Mouse (Mus musculus) forebrain, embryonic 10.5 days (tissue): ENCODE data around the gene Mast4. TPM values are rescaled to one million over a fixed set of nuclear protein-coding genes. Genes with fewer than 3 reads are reported as not detected.
A peak's percentile ranks its signal among the peaks of the same experiment; 100 is the strongest.

Source experiments
- DNase-seq: peaks from one replicate; pipeline ENCODE4 v3.0.0-alpha.2; 2017; ENCODE audit warnings: low spot score; ENCODE audit errors: extremely low spot score
- H3K27ac ChIP-seq: fragments of 300-500 bp; sonication (generic); 2 replicates; pipeline ENCODE4 v1.5.1; 2016; ENCODE audit warnings: mild to moderate bottlenecking
- H3K27me3 ChIP-seq: fragments of 300-500 bp; sonication (generic); 2 replicates; pipeline ENCODE4 v1.6.1; 2016; ENCODE audit warnings: mild to moderate bottlenecking; ENCODE audit not compliant: poor library complexity, severe bottlenecking
- H3K36me3 ChIP-seq: fragments of 300-500 bp; sonication (generic); replicated peaks from 2 replicates; pipeline ENCODE4 v1.6.1; 2016; ENCODE audit warnings: mild to moderate bottlenecking, moderate library complexity
- H3K4me1 ChIP-seq: fragments of 300-500 bp; sonication (generic); 2 replicates; pipeline ENCODE4 v1.6.1; 2016
- H3K4me3 ChIP-seq: fragments of 300-500 bp; sonication (generic); 2 replicates; pipeline ENCODE4 v1.5.1; 2016; ENCODE audit warnings: mild to moderate bottlenecking, moderate library complexity
- H3K9me3 ChIP-seq: fragments of 300-500 bp; sonication (generic); 2 replicates; pipeline ENCODE4 v1.6.1; 2016; ENCODE audit warnings: mild to moderate bottlenecking, moderate library complexity
- WGBS: fragments of 180-500 bp; shearing (Covaris S2); methylation state at CpG from one replicate; pipeline ENCODE4 v1.1.7; 2016; 5-methylcytosine and 5-hydroxymethylcytosine counted together
- polyA plus RNA-seq: library from polyadenylated mRNA; unstranded; fragments of >200 nt; fragmentation: Nextera tagmentation; extraction: Ambion mirVana; gene quantifications from 2 replicates; pipeline ENCODE4 v1.2.1, GENCODE M21; 2016

The Mast4 gene
- polyA plus RNA-seq, 1 experiment from 2014 or later: 18.3 TPM

DNA sequence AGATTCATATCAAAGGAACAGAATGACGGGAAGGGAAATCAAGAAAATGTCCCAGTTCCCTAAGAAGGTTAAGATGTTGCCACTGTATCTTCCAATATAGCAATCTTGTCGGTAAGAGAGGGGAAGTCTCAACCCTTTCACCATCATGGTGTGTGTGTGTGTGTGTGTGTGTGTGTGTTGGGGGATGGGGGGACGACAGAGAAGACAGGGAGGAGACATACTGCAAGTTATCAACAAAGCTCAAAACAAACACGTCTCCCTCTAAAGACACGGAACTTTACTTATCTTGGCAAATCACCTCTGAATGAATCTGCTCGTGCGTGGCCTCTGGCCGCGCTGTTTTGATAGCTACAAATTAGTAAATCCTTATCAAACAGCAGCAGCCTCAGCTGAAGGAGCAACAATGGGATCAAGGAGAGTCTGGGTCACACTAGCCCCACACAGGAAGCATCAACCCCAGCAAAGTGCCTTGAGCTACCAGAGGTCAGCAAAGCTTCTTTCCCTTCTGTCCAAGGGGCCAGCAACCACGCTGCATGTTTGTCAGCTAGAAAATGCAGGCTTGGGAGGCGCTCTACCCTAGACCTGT is 113.7 kb downstream of the Mast4 start:
- H3K36me3 ChIP-seq: no peaks in the 10 kb centered on the region
- peaks cover 23% of the 10 kb centered on the region for H3K4me1 ChIP-seq
- no peak for DNase-seq
- 39% methylated on average over 11 of the region's 11 CpGs for WGBS
- H3K9me3 ChIP-seq: no peaks in the 10 kb centered on the region
- no peaks in the 10 kb centered on the region for H3K27me3 ChIP-seq
- peak overlapping the region; percentile 44; the same call in 1 of the 2 replicates for H3K27ac ChIP-seq
- no peak overlapping the region for H3K4me3 ChIP-seq

DNA sequence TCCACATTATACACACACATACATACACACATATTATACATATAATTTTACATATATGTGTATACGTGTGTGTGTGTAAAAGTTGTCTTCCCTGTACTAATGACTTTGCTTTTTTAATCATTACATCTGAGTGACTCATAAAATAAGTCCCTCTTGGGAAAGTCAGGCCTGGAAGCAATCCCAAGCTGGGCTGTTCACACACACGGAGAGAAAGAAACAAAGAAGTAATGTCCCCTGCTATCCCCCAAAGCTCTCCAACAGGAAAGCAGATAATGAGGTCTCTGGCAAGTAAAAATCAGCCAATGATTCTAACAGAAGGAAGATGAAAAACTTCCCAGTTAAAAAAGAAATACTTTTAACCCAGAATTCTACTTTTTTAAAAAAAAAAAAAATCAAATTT is 114.3 kb downstream of the Mast4 start:
- Histone ChIP-seq H3K9me3 (no peaks in the 10 kb centered on the region), H3K4me3 (no peak overlapping the region), H3K36me3 (no peaks in the 10 kb centered on the region), H3K27me3 (no peaks in the 10 kb centered on the region), H3K27ac (no peak overlapping the region), H3K4me1 (peaks cover 18% of the 10 kb centered on the region)
- DNase-seq: no peak
- 49% methylated on average over 2 of the region's 2 CpGs for WGBS

GRCm38 (mm10) chr13:103217486-103217885 is 116.8 kb downstream of the Mast4 start:
- Histone ChIP-seq H3K4me3 (no peak overlapping the region), H3K27me3 (no peaks in the 10 kb centered on the region), H3K36me3 (no peaks in the 10 kb centered on the region), H3K4me1 (peaks cover 18% of the 10 kb centered on the region), H3K9me3 (no peaks in the 10 kb centered on the region), H3K27ac (no peak overlapping the region)
- DNase-seq: no peak
- WGBS: 83% methylated on average over 3 of the region's 3 CpGs

- no peaks in the 10 kb centered on the region for H3K9me3 ChIP-seq
- DNase-seq: no peak
- H3K27ac ChIP-seq: no peak overlapping the region
- H3K4me3 ChIP-seq: no peak overlapping the region
- WGBS: 91% methylated on average over 2 of the region's 3 CpGs
- H3K36me3 ChIP-seq: no peaks in the 10 kb centered on the region
- peaks cover 3% of the 10 kb centered on the region; the same call in 1 of the 2 replicates for H3K4me1 ChIP-seq
- H3K27me3 ChIP-seq: no peaks in the 10 kb centered on the region
Measured at GRCm38 (mm10) chr13:103214506-103214905, 119.8 kb downstream of the Mast4 start.

DNA sequence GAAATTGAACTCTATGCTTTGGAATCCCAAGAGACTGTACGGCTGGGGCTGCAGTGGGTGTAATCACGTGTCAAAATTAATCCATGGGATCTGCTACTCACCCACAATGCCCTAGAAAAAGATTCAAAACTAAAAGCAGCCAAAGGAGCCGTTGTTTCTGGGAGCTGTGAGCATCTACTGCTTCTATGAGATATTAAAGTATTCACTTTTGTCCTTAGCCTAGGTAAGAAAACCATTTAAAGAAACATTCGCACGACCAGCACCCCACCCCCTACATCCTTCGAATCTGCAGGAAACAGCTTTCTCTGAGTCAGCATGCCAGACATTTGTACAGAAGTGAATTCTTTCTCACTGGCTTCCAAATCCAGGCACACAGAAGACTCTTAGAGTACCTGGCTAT is 122.3 kb downstream of the Mast4 start:
- Histone ChIP-seq H3K9me3 (no peaks in the 10 kb centered on the region), H3K27me3 (no peaks in the 10 kb centered on the region), H3K27ac (no peak overlapping the region), H3K4me3 (no peak overlapping the region), H3K4me1 (peaks cover 3% of the 10 kb centered on the region; the same call in 1 of the 2 replicates), H3K36me3 (no peaks in the 10 kb centered on the region)
- WGBS: 87% methylated on average over 6 of the region's 6 CpGs
- no peak for DNase-seq

- H3K27ac ChIP-seq: no peak overlapping the region
- H3K9me3 ChIP-seq: no peaks in the 10 kb centered on the region
- no peaks in the 10 kb centered on the region for H3K27me3 ChIP-seq
- H3K4me1 ChIP-seq: peaks cover 3% of the 10 kb centered on the region; the same call in 1 of the 2 replicates
- H3K36me3 ChIP-seq: no peaks in the 10 kb centered on the region
- H3K4me3 ChIP-seq: no peak overlapping the region
- DNase-seq: no peak
- 84% methylated on average over 11 of the region's 11 CpGs for whole genome bisulfite sequencing
Measured at GRCm38 (mm10) chr13:103211501-103211941, 122.8 kb downstream of the Mast4 start.

- H3K27ac ChIP-seq: no peak overlapping the region
- H3K9me3 ChIP-seq: no peaks in the 10 kb centered on the region
- no peaks in the 10 kb centered on the region for H3K36me3 ChIP-seq
- H3K4me3 ChIP-seq: no peak overlapping the region
- peaks cover 3% of the 10 kb centered on the region; the same call in 1 of the 2 replicates for H3K4me1 ChIP-seq
- DNase-seq: no peak
- 86% methylated on average over 4 of the region's 4 CpGs for WGBS
- no peaks in the 10 kb centered on the region for H3K27me3 ChIP-seq
Measured at GRCm38 (mm10) chr13:103210746-103211145, 123.6 kb downstream of the Mast4 start.

GRCm38 (mm10) chr13:103207199-103207598 is 127.1 kb downstream of the Mast4 start:
- DNase-seq: no peak
- no peak overlapping the region for H3K4me3 ChIP-seq
- H3K27me3 ChIP-seq: no peaks in the 10 kb centered on the region
- 91% methylated on average over 4 of the region's 4 CpGs for WGBS
- H3K36me3 ChIP-seq: no peaks in the 10 kb centered on the region
- H3K9me3 ChIP-seq: no peaks in the 10 kb centered on the region
- H3K27ac ChIP-seq: no peak overlapping the region
- H3K4me1 ChIP-seq: peaks cover 7% of the 10 kb centered on the region

DNA sequence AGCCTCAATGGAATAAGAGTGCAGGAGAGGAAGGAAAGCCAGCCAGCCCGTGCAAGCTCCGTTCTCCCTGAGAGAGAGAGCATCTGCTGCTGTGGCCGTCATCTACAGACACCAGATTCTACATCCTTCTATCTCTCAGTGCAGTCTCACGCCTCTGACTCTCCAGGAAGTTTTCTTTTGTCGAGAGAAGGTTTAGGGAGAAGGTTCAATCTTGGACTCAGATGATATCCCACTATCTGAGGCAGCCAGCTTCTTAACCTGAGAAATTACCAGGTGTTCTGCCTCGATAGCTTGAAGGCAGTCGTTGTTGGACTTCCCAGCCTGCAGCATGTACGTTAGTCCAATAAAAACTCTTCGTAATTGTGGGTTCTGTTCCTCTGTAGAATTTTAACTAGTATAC is 127.7 kb downstream of the Mast4 start:
- 90% methylated on average over 9 of the region's 9 CpGs for WGBS
- H3K4me1 ChIP-seq: peaks cover 7% of the 10 kb centered on the region
- DNase-seq: no peak
- no peaks in the 10 kb centered on the region for H3K36me3 ChIP-seq
- H3K9me3 ChIP-seq: no peaks in the 10 kb centered on the region
- H3K27ac ChIP-seq: no peak overlapping the region
- H3K4me3 ChIP-seq: no peak overlapping the region
- no peaks in the 10 kb centered on the region for H3K27me3 ChIP-seq

DNA sequence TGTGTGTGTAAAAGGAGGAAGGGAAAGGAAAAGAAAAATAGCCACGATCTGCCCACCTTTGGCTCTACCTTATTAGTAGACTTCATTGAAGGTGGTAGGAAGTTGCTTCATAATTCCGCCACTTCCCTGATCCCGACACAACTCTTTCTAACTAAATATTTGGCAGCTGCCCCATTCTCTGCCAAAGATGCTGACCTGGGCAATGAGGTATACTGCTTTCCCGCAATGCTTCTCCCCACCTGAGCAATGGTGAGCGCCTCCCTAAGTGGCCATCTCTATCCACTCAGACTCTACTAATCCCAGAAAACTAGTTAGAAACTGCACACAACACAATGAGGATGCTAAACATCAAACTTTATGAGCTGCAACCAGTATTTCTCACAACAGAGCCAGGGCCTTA is 129.1 kb downstream of the Mast4 start:
- Histone ChIP-seq H3K36me3 (no peaks in the 10 kb centered on the region), H3K9me3 (no peaks in the 10 kb centered on the region), H3K27ac (no peak overlapping the region), H3K4me1 (peaks cover 4% of the 10 kb centered on the region; the same call in 1 of the 2 replicates), H3K27me3 (no peaks in the 10 kb centered on the region), H3K4me3 (no peak overlapping the region)
- WGBS: 88% methylated on average over 5 of the region's 5 CpGs
- DNase-seq: no peak

DNA sequence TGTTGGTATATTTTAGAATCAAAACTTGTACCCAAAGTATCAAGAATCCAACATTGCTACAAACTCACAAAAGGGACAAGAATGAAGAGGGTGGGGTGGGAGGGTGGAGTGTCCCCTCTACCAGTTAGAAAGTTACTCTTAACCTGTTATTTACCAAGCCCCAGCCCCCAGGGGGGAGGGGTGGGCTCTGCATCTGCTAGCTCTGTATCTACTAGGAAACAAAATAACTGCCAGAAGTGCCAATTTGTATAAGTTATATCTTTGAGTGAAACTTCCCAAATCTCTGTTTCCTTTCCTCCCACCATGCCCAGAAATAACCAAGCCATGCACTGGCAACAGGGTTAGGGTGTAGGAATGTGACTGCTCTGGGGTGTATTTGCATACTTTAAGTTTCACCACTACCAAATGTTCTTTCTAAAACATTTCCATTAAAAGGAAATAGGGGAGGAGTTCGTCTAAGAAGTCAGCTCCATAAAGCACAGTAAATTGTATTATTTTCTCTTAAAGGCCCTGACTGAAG is 130.9 kb downstream of the Mast4 start:
- no peak overlapping the region for H3K27ac ChIP-seq
- no peaks in the 10 kb centered on the region for H3K9me3 ChIP-seq
- no peaks in the 10 kb centered on the region for H3K27me3 ChIP-seq
- DNase-seq: no peak
- 84% methylated on average over 1 of the region's 1 CpGs for WGBS
- H3K36me3 ChIP-seq: no peaks in the 10 kb centered on the region
- peaks cover 4% of the 10 kb centered on the region; the same call in 1 of the 2 replicates for H3K4me1 ChIP-seq
- no peak overlapping the region for H3K4me3 ChIP-seq

- H3K27ac ChIP-seq: no peak overlapping the region
- no peaks in the 10 kb centered on the region for H3K9me3 ChIP-seq
- 83% methylated on average over 10 of the region's 10 CpGs for WGBS
- peaks cover 4% of the 10 kb centered on the region; the same call in 1 of the 2 replicates for H3K4me1 ChIP-seq
- DNase-seq: no peak
- no peaks in the 10 kb centered on the region for H3K27me3 ChIP-seq
- no peaks in the 10 kb centered on the region for H3K36me3 ChIP-seq
- H3K4me3 ChIP-seq: no peak overlapping the region
Measured at GRCm38 (mm10) chr13:103201016-103201760, 133.1 kb downstream of the Mast4 start.
